In the genomic region with DNA sequence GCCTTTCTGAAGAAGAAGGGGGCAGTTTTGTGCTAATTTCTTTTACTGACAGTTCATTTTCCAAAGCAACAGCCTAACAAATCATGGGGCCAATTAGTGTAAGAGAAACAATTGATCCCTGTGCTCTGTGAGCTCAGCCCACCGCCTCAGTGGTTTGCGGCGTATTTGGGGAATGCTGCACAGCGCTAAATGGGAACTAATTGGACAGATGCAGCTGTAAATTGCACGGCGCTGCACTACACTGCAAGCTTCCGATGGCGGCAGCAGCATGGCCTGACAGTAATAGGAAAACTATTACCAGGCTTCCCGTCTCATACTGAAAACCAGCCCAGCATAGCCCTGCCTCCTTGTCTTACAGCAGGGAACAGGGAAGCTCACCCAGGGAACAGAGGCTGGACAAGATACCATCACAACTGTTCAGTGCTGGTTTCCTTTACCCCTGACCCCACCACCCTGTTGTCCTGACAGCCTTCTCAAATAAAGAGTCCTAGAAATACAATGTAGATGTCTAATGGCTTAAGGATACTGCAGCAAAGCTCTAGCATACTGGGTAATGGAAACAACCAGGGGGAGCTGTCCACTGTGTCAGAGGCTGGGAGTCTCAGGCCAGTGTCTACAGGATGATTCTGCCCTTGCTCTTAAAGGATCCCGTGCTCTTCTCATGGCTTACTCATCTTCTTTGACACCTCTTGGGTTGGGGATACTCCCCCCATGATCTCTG, we compare ENCODE assay signal across 15 mouse cellular contexts.
DNase-seq lines count a peak whose midpoint lies in the region; ATAC-seq and TF ChIP-seq lines count a peak whose summit lies in the region.
"Had no signal": no experiment of that assay in that cellular context is flagged by ENCODE, and none has a peak within 500 bp of the region (broad histone marks: within the 10 kb centered on the region; RNA-seq: fewer than 3 reads in every experiment).

No protein-coding gene starts in this region.

- intact Hi-C loops in left cerebral cortex, postnatal 36 days (cut with DNase I) = loop anchor here (10.0 kb wide), 1 partner anchor 228 kb away; no protein-coding TSS in a partner anchor

- H3K27me3 ChIP-seq in heart, embryonic 10.5 days (ENCODE audit: insufficient read depth, poor library complexity, severe bottlenecking) = no peaks in the 10 kb centered on the region
- H3K27me3 ChIP-seq in forebrain, embryonic 15.5 days = no peaks in the 10 kb centered on the region
- H3K27me3 ChIP-seq in midbrain, embryonic 15.5 days (replicated peaks) = no peaks in the 10 kb centered on the region
- H3K27me3 ChIP-seq: embryonic facial prominence, embryonic 12.5 days; limb, embryonic 15.5 days had no signal

- no peak for TF ChIP-seq CTCF in brain, embryonic 14.5 days (IDR thresholded peaks at IDR 0.05; ENCODE audit: borderline replicate concordance, extremely low read depth, insufficient read depth, insufficient read length)

- no peaks in the 10 kb centered on the region for H3K9me3 ChIP-seq in heart, embryonic 10.5 days
- H3K9me3 ChIP-seq in forebrain, embryonic 15.5 days = no peaks in the 10 kb centered on the region
- no peaks in the 10 kb centered on the region for H3K9me3 ChIP-seq in midbrain, embryonic 15.5 days
- H3K9me3 ChIP-seq: embryonic facial prominence, embryonic 12.5 days; limb, embryonic 15.5 days had no signal

- H3K9ac ChIP-seq in forebrain, embryonic 15.5 days (replicated peaks) = no peak overlapping the region
- no peak overlapping the region for H3K9ac ChIP-seq in midbrain, embryonic 15.5 days
- H3K9ac ChIP-seq: embryonic facial prominence, embryonic 12.5 days; limb, embryonic 15.5 days had no signal

- H3K36me3 ChIP-seq in heart, embryonic 10.5 days = no peaks in the 10 kb centered on the region
- no peaks in the 10 kb centered on the region for H3K36me3 ChIP-seq in forebrain, embryonic 15.5 days
- H3K36me3 ChIP-seq in midbrain, embryonic 15.5 days (replicated peaks) = no peaks in the 10 kb centered on the region
- H3K36me3 ChIP-seq: embryonic facial prominence, embryonic 12.5 days; limb, embryonic 15.5 days had no signal

- H3K27ac ChIP-seq in heart, embryonic 10.5 days = no peak overlapping the region
- no peak overlapping the region for H3K27ac ChIP-seq in forebrain, embryonic 15.5 days (replicated peaks)
- H3K27ac ChIP-seq in midbrain, embryonic 15.5 days = no peak overlapping the region
- H3K27ac ChIP-seq: embryonic facial prominence, embryonic 12.5 days; limb, embryonic 15.5 days had no signal

- no peak overlapping the region for H3K4me2 ChIP-seq in forebrain, embryonic 15.5 days (replicated peaks)
- H3K4me2 ChIP-seq in midbrain, embryonic 15.5 days = no peak overlapping the region
- H3K4me2 ChIP-seq: embryonic facial prominence, embryonic 12.5 days; limb, embryonic 15.5 days had no signal

- H3K4me1 ChIP-seq in heart, embryonic 10.5 days = no peaks in the 10 kb centered on the region
- peaks cover 28% of the 10 kb centered on the region for H3K4me1 ChIP-seq in forebrain, embryonic 15.5 days
- peaks cover 4% of the 10 kb centered on the region for H3K4me1 ChIP-seq in midbrain, embryonic 15.5 days
- H3K4me1 ChIP-seq: embryonic facial prominence, embryonic 12.5 days; limb, embryonic 15.5 days had no signal

- DNase-seq in heart, adult 11 months = peak; percentile 68
- DNase-seq in heart, embryonic 10.5 days (ENCODE audit: low spot score) = no peak
- peak; percentile 93 for DNase-seq in brain, embryonic 14.5 days (ENCODE audit: low read depth)
- DNase-seq in gastrocnemius, adult 18-20 months (ENCODE audit: low spot score) = no peak
- no peak for DNase-seq in spleen, postnatal 14 days (ENCODE audit: low spot score in 2 of 2)
- no peak for DNase-seq in left cerebral cortex, postnatal 36 days (ENCODE audit: low spot score in 2 of 2)
- DNase-seq: adrenal gland, adult 2 months; cerebellum, adult 9-10 months; heart, adult 18-20 months; kidney, postnatal 14 days; lung, adult 2 months had no signal

- TF ChIP-seq POLR2A in brain, embryonic 14.5 days (IDR thresholded peaks at IDR 0.05; ENCODE audit: borderline replicate concordance, extremely low read depth, insufficient read depth, insufficient read length, poor library complexity, severe bottlenecking) = no peak

- H3K4me3 ChIP-seq in heart, embryonic 10.5 days = no peak overlapping the region
- H3K4me3 ChIP-seq in forebrain, embryonic 15.5 days = no peak overlapping the region
- H3K4me3 ChIP-seq in midbrain, embryonic 15.5 days = no peak overlapping the region
- H3K4me3 ChIP-seq: embryonic facial prominence, embryonic 12.5 days; limb, embryonic 15.5 days had no signal

- WGBS in heart, embryonic 10.5 days = 86% methylated on average over 10 of the region's 10 CpGs
- 17% methylated on average over 10 of the region's 10 CpGs for WGBS in forebrain, embryonic 15.5 days
- 61% methylated on average over 10 of the region's 10 CpGs for WGBS in midbrain, embryonic 15.5 days

- peak; percentile 83 for ATAC-seq in forebrain, embryonic 15.5 days (replicated peaks)
- ATAC-seq in midbrain, embryonic 15.5 days (replicated peaks) = peak; percentile 42

Comparison
In these comparisons a context has a peak if more than half of its experiments do, and no peak if none do; other contexts are left out.
1. DNase-seq: peak in heart, adult 11 months (single experiment) and brain, embryonic 14.5 days (single experiment); none in heart, embryonic 10.5 days (single experiment), gastrocnemius, adult 18-20 months (single experiment), spleen, postnatal 14 days (0 of 2) and left cerebral cortex, postnatal 36 days (0 of 2).